7 mouse cellular contexts compared by ENCODE assay signal in genomic region chr12:117803989-117804388, GRCm38 (mm10). TPM values are rescaled to one million over a fixed set of nuclear protein-coding genes. Genes with fewer than 3 reads are reported as not detected.
DNase-seq lines count a peak whose midpoint lies in the region; ATAC-seq and TF ChIP-seq lines count a peak whose summit lies in the region.
"Not testable (repeated sequence)": the region's sequence is repeated elsewhere in the genome, so short reads cannot be mapped to it uniquely, and the experiment has no call there.

TSS of gene Cdca7l (plus strand) at chr12:117804289.

- not testable (repeated sequence) for H3K4me1 ChIP-seq in heart, embryonic 12.5 days (replicated peaks); intestine, embryonic 14.5 days (replicated peaks; ENCODE audit: control insufficient read depth, insufficient read depth, low read length); lung, embryonic 14.5 days (ENCODE audit: insufficient read depth)
- peaks cover 24% of the 10 kb centered on the region for H3K4me1 ChIP-seq in limb, embryonic 12.5 days (replicated peaks)

- peaks cover 10% of the 10 kb centered on the region; the same call in 1 of the 2 replicates for H3K27me3 ChIP-seq in heart, embryonic 12.5 days (replicated peaks)
- not testable (repeated sequence) for H3K27me3 ChIP-seq in intestine, embryonic 14.5 days (replicated peaks; ENCODE audit: control insufficient read depth, insufficient read depth, low read length); lung, embryonic 14.5 days (ENCODE audit: insufficient read depth, low read length)
- H3K27me3 ChIP-seq in limb, embryonic 12.5 days: peaks cover 21% of the 10 kb centered on the region; the same call in 1 of the 2 replicates

- TF ChIP-seq CTCF in lung, embryonic 14.5 days (IDR thresholded peaks at IDR 0.05; ENCODE audit: low read depth): not testable (repeated sequence)

- not testable (repeated sequence) for H3K27ac ChIP-seq in heart, embryonic 12.5 days (ENCODE audit: poor library complexity, severe bottlenecking); intestine, embryonic 14.5 days (ENCODE audit: low read depth); limb, embryonic 12.5 days; lung, embryonic 14.5 days (ENCODE audit: low read depth)

- H3K9me3 ChIP-seq in heart, embryonic 12.5 days (replicated peaks); intestine, embryonic 14.5 days (ENCODE audit: control insufficient read depth, low read length); limb, embryonic 12.5 days; lung, embryonic 14.5 days (ENCODE audit: low read depth, low read length): not testable (repeated sequence)

- H3K4me2 ChIP-seq in heart, embryonic 12.5 days; intestine, embryonic 14.5 days (ENCODE audit: low read length); limb, embryonic 12.5 days; lung, embryonic 14.5 days: not testable (repeated sequence)

- not testable (repeated sequence) for ATAC-seq in activated CD4-positive, CD25-positive, alpha-beta regulatory T cell, adult 4 months; erythroblast, adult 5-6 weeks (replicated peaks; ENCODE audit: low FRiP score, poor library complexity, severe bottlenecking); heart, embryonic 12.5 days (ENCODE audit: insufficient number of reproducible peaks, low FRiP score); intestine, embryonic 14.5 days (replicated peaks; ENCODE audit: low FRiP score, low TSS enrichment, low read depth); limb, embryonic 12.5 days (ENCODE audit: insufficient number of reproducible peaks, insufficient read depth, low FRiP score, low TSS enrichment, low read depth); lung, embryonic 14.5 days (ENCODE audit: insufficient read depth); monocyte, adult 5-6 weeks (replicated peaks; ENCODE audit: insufficient number of reproducible peaks, low FRiP score, low TSS enrichment, poor library complexity, severe bottlenecking)

- 100% methylated on average over 1 of the region's 6 CpGs for WGBS in heart, embryonic 12.5 days
- WGBS in intestine, embryonic 14.5 days: no CpG with 5 or more reads among the region's 6 CpGs
- WGBS in limb, embryonic 12.5 days: 91% methylated on average over 1 of the region's 6 CpGs
- no CpG with 5 or more reads among the region's 6 CpGs for WGBS in lung, embryonic 14.5 days

- not testable (repeated sequence) for H3K36me3 ChIP-seq in heart, embryonic 12.5 days; intestine, embryonic 14.5 days (ENCODE audit: control insufficient read depth, insufficient read depth, low read length); limb, embryonic 12.5 days; lung, embryonic 14.5 days (ENCODE audit: insufficient read depth)

- H3K4me3 ChIP-seq in heart, embryonic 12.5 days; intestine, embryonic 14.5 days (ENCODE audit: low read depth, low read length); limb, embryonic 12.5 days (replicated peaks); lung, embryonic 14.5 days (ENCODE audit: low read depth, low read length): not testable (repeated sequence)

- not testable (repeated sequence) for DNase-seq in intestine, embryonic 14.5 days (ENCODE audit: low spot score); lung, embryonic 14.5 days

- not testable (repeated sequence) for H3K9ac ChIP-seq in heart, embryonic 12.5 days; intestine, embryonic 14.5 days (ENCODE audit: low read length); limb, embryonic 12.5 days (replicated peaks); lung, embryonic 14.5 days

RNA-seq across cellular contexts. Expression of gene Cdca7l, which starts in this region (rescaled TPM):
- 10 to 100 TPM; 27.0 to 34.7 TPM for polyA plus RNA-seq in activated CD4-positive, CD25-positive, alpha-beta regulatory T cell, adult 4 months (2017; shearing (Covaris generic))
- total RNA-seq in erythroblast, adult 5-6 weeks (2015; ENCODE audit: low replicate concordance): 8.4 and 13.4 TPM in 2 replicates
- 19.7 and 38.7 TPM in 2 replicates for total RNA-seq in erythroblast, adult 5-6 weeks (2017; ENCODE audit: low replicate concordance)
- 18.7 and 20.3 TPM in 2 replicates for polyA plus RNA-seq in heart, embryonic 12.5 days (2016; fragmentation: Nextera tagmentation; extraction: Ambion mirVana)
- polyA plus RNA-seq in intestine, embryonic 14.5 days (2014; fragmentation: Nextera tagmentation; extraction: Ambion mirVana): 55.7 and 59.0 TPM in 2 replicates
- polyA plus RNA-seq in limb, embryonic 12.5 days (2016; fragmentation: Nextera tagmentation; extraction: Ambion mirVana): 39.2 and 40.9 TPM in 2 replicates
- polyA plus RNA-seq in lung, embryonic 14.5 days (2014; fragmentation: Nextera tagmentation; extraction: Ambion mirVana): 67.7 and 71.5 TPM in 2 replicates
- total RNA-seq in monocyte, adult 5-6 weeks (2017): 24.7 to 80.2 TPM (median 33.5 TPM) in 3 replicates
